Mouse (Mus musculus) ES-CJ7 (cell line): ENCODE data around the gene Glra3.

Experiments
- DNase-seq: peaks from one replicate; pipeline ENCODE4 v3.0.0; 2011; ENCODE audit warnings: low read depth, low spot score

Glra3 gene

DNA sequence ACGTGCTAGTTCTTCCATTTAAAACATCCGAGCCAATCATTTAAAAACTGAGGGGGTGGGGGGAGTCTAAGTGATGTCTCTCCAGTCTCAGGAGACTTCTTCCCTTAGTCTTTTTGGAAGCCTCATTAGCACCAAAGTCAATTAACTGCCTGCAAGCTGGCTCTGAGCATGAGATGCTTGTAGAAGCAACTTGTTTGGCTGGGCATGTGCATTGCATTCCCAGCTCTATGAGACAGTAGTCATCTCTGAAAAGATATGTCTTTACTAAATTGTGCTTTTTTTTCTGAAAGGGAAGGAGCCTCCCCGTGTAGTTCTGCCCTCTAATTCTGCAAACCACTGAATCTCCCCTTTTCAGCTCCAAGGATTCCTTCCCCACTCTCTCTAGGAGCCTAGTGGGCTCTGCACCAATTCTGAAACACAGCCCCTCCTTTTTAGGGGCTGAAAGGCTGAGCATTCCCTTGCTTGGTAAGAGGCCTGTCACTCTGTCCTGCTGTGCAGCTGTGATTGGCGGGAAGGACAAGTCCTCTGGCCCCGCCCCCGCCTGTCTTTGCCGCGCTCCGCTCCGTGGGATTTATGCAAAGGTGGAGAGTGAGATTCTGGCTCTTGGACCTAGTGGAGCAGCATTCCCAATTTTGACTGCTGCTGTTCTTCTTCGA lies at the start of gene Glra3:
TSS of gene Glra3 (plus strand) at position 591 of the 656 bp plus-strand sequence.
- peak; percentile 85 for DNase-seq

DNA sequence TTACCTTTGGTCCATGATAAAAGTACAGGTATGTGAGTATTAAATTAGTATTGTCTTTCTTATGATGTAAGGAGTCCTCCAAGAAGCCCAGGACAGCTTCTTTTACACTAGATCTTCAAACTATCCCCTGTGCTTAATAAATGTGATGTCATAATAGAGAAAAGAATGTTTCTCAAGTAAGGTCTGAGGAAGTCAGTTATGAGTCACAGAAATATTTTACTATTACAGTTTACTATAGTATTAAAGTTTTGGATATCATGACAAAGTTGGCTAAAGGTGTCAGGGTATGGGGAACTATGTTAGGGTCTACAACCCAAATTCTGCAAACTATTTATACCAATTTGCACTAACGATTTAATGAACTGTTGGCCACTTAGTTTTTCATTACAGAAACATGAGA lies 33.4 kb upstream of the Glra3 start, which contains the start of gene Adam29:
TSS of gene Adam29 (minus strand) at position 101 of the 400 bp plus-strand sequence.
- DNase-seq, result no peak

DNA sequence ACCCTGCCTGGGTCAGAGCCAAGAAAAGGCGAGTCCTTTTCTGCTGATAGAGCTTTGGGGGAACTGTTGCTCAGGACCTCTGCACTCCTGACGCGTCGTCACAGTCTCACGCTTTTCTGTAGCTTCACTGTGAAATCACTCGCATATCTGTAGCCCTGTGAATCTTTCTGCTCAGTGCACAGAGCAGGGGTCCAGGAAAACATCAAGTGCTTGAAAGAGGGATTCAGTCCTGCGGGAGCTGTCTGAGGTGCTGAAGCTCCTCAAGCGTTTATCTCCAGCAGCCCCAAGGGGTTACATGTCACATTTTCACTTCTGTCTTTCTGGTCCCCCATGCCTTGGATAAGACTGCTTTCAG lies 243 bp downstream of the Glra3 start:
- DNase-seq, result peak; percentile 91

GRCm38 (mm10) chr8:55964759-55965320 lies 24.6 kb downstream of the Glra3 start:
- no peak for DNase-seq

GRCm38 (mm10) chr8:55997859-55998258 lies 57.6 kb downstream of the Glra3 start:
- DNase-seq, result no peak

DNA sequence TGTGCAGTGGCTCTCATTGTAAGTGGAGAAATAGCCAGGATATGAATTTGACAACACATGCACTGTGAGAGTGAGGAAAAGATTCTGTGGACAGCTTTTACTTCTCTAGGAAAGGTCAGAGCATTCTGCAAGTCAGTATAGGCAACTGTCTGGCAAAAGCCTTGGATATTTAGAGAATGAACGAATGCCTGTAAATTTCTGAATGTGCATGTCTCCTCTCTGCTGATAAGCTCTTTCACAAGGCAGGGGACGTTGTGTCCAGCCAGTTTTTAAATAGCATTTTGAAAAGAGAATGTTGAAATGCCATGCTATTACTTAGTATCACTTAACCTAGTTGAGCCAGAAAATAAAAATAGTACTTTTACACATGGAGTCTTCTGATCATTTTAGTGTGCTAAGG lies 114.1 kb downstream of the Glra3 start:
- DNase-seq, result no peak

- DNase-seq, result peak; percentile 43
Measured at GRCm38 (mm10) chr8:56063081-56063480, 122.8 kb downstream of the Glra3 start.

DNA sequence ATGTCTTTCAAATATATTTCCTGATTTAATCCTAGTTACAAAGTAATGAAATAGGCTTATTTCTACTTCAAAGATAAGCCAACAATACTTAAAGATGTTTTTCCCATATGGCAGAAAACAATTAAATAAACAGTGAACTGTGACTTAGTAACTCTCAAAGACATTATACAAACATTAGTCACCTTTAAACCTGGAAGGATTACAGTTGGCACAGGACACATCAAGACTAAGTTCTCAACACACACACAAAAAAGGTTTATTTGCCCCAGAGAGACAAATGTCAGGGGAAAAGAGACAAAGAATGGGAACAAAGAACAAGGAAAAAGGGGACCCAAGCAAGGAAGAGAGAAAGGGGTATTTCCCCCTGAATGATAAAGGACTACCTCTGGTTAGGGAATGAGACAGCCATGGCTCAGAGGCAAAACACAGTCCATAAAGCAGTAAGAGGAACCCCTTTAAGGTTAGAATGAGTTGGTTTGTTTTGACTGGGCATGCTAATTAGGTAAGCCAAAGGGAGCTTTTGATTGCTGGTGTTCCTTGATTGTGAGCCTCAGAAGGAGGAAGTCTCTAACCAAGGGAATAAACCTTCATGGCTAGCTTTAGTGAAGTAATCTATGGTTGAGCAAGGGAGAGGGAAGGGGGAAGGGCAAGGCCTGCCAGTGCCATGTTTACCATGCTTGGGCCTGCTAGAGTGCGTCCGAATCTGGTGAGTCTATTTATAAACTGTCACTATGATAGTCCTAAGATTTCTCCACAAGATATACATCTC lies 130.4 kb downstream of the Glra3 start:
- DNase-seq, result no peak

DNA sequence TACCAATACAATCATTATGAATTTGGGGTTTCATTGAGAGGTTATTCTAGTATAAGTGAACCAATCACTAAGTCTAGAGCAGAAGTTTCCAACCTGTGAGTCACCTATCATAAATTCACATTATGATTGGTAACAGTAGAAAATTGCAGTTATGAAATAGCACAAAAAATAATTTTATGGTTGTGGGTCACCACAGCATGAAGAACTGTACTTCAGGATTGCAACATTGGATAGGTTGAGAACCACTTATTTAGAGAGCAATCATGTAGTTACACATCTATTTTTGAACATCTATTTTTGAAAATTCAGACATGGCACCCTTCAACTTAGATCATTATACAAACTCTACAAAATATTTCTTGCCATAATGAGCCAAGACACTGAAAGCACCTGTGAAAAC lies 143.4 kb downstream of the Glra3 start:
- DNase-seq, result no peak

DNA sequence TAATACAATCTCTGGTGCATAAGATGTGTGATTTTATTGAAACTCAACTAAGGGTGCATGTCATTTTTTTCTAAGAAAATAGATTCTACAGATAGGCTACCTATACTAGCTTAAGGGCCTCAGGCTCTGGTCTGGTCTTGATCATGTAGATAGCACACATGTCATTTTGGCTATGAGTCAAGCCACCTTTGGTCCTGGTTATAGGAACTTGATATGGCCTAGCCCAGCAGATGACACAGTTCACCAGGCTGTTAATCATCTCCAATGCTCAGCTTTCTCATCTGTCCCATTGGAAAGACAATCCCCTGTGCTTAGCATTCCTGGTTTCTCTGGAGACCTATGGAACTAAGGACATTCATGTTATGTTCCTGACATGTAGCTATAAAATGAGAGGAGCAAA lies 154.1 kb downstream of the Glra3 start:
- no peak for DNase-seq

- no peak for DNase-seq
Measured at GRCm38 (mm10) chr8:56110296-56110695, 170.0 kb downstream of the Glra3 start.

DNA sequence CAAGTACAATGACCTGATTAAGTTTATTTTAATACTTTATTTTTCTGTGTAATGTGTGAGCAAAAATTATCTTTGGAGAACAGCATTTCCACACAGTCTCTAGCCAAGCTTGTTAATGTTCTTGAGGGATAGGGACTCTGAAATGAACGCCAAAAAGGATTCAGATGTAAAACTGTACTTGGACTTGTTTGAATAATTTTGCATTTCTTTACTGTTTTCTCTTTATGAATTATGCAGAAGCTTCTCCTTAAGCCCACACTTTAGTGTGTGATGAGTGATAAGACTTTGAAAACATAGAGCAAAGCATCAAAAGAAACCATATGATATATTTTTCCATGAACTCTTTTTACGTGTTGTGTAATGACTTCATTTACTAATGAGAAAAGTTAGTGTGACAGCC lies 189.1 kb downstream of the Glra3 start:
- DNase-seq, result no peak

DNA sequence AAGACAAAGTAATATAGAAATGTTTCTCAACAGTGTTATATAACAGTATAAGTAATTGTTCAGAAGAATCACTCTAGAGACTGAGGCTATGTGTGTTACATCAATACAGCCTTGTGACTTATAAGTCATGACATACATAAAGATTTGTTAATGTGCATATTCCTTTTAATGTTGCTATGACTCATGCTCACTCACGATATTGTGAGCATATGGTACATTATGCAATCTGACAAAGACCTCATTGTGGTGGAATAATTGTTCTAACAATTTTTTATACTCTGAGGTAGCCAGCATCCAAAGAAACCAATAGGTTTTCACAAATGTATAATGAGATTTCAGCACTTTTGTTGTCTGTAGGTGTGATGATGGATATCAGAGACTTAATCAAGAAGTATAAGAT lies 210.4 kb downstream of the Glra3 start:
- DNase-seq, result no peak

DNA sequence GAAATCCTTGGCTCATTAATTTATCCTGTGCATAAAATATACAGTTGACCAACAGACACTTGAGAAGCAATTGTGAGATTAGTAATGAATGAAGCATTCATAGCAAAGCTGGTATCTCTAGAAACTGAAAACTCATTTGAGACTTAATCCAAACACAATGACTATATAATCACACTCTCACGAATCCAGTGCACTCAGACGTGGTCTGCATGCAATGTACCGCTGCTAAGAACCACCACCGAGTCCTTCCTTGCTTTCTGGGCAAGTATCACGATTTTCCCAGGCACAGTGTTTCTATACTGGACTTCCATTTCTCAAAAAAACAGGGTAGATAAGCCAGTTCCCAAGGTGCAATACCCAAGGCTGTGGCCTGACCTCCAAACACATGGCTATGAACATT lies 211.3 kb downstream of the Glra3 start:
- no peak for DNase-seq

- DNase-seq, result no peak
Measured at GRCm38 (mm10) chr8:56158966-56159365, 218.7 kb downstream of the Glra3 start.
